Mouse (Mus musculus) R1 (cell line): ENCODE measurements at regions not wholly inside any gene's neighbourhood (a gene's known extent, or its start where the extent isn't known, plus 50 kb on each side); places are given as distances from the start of the nearest gene placed in this dataset.

ENCODE experiments used
- DNase-seq: peaks from one replicate; pipeline ENCODE4 v3.0.0-alpha.2; 2018; ENCODE audit warnings: low read depth, low spot score

GRCm38 (mm10) chr11:37650095-37650494 lies 414.3 kb upstream of the Tenm2 start:
- no peak for DNase-seq

- DNase-seq: no peak
Measured at GRCm38 (mm10) chr11:37623290-37623689, 387.5 kb upstream of the Tenm2 start.

GRCm38 (mm10) chr11:37600533-37600932 lies 364.8 kb upstream of the Tenm2 start:
- DNase-seq: no peak

- DNase-seq: no peak
Measured at GRCm38 (mm10) chr11:37582236-37582635, 346.5 kb upstream of the Tenm2 start.

- DNase-seq: no peak
Measured at GRCm38 (mm10) chr11:37533624-37534023, 297.9 kb upstream of the Tenm2 start.

GRCm38 (mm10) chr11:37532476-37532875 lies 296.7 kb upstream of the Tenm2 start:
- no peak for DNase-seq

GRCm38 (mm10) chr11:37498463-37499015 lies 262.8 kb upstream of the Tenm2 start:
- DNase-seq: no peak

GRCm38 (mm10) chr11:37497874-37498273 lies 262.1 kb upstream of the Tenm2 start:
- DNase-seq: peak; percentile 57

- DNase-seq: no peak
Measured at GRCm38 (mm10) chr11:37480236-37480635, 244.5 kb upstream of the Tenm2 start.

GRCm38 (mm10) chr11:37478970-37479482 lies 243.3 kb upstream of the Tenm2 start:
- no peak for DNase-seq

GRCm38 (mm10) chr11:37474068-37474467 lies 238.3 kb upstream of the Tenm2 start:
- DNase-seq: no peak

- no peak for DNase-seq
Measured at GRCm38 (mm10) chr11:37463658-37464420, 228.1 kb upstream of the Tenm2 start.

GRCm38 (mm10) chr11:37462375-37462774 lies 226.6 kb upstream of the Tenm2 start:
- DNase-seq: no peak

- no peak for DNase-seq
Measured at GRCm38 (mm10) chr11:37447361-37447760, 211.6 kb upstream of the Tenm2 start.

- DNase-seq: no peak
Measured at GRCm38 (mm10) chr11:37446626-37447025, 210.9 kb upstream of the Tenm2 start.

GRCm38 (mm10) chr11:37442781-37443180 lies 207.0 kb upstream of the Tenm2 start:
- no peak for DNase-seq

GRCm38 (mm10) chr11:37434600-37434999 lies 198.8 kb upstream of the Tenm2 start:
- no peak for DNase-seq

- DNase-seq: no peak
Measured at GRCm38 (mm10) chr11:37424312-37425169, 188.8 kb upstream of the Tenm2 start.

- no peak for DNase-seq
Measured at GRCm38 (mm10) chr11:37412868-37413267, 177.1 kb upstream of the Tenm2 start.

- no peak for DNase-seq
Measured at GRCm38 (mm10) chr11:37367971-37368370, 132.2 kb upstream of the Tenm2 start.

- no peak for DNase-seq
Measured at GRCm38 (mm10) chr11:37364430-37364829, 128.7 kb upstream of the Tenm2 start.

GRCm38 (mm10) chr11:37355074-37355473 lies 119.3 kb upstream of the Tenm2 start:
- no peak for DNase-seq
